Mouse (Mus musculus): ENCODE results near the gene Rnf115. TPM values are rescaled to one million over a fixed set of nuclear protein-coding genes. Genes with fewer than 3 reads are reported as not detected.

Gene Rnf115
- total and polyA plus RNA-seq, 2 experiments from 2014 or later: 52.6 to 63.6 TPM

DNA sequence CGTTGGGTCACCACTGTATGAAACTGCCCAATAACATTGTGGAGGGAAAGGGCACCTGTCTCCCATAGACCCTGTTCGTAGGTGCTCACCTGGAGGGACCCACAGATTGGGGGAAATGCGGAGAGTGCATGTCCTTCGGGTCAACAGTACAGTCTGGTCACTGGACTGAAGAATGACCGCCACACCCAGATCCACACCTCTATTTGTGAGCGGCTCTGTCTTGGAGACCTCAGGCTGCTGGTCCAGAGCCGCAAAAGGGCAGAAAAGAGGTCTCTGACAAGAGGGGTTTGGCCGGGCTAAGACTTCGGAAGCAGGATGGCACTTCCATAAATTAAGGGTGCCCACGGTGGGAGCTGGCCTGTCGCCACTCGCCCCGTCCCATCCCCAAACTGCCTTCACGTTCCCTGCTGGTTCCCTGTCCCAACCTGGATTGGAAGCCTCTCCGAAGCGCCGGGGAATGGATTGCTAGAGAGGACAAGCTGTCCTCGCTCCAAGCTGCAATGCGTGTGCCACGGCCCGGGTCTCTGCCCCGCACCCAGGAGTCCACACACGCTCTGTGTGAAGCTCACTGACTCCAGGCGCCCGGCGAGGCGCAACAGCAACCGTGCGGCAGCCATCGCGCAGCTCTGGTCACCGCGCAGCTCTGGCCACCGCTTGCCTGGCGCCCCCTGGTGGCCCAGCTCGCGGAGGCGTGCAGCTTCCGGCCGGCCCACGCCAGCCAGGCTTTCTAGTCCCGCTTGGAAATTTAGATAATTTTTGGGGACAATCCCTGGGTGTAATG, 19.4 kb upstream of the Rnf115 start, which contains the start of gene Nudt17:
TSS of gene Nudt17 (minus strand) at position 660 of the 781 bp plus-strand sequence.
- peaks cover 45% of the 10 kb centered on the region for H3K36me3 ChIP-seq (ENCODE audit: insufficient read depth)
- no peaks in the 10 kb centered on the region for H3K27me3 ChIP-seq (ENCODE audit: insufficient read depth, low read length)
- peak; percentile 95 for TF ChIP-seq CTCF (IDR thresholded peaks at IDR 0.05; ENCODE audit: low read depth)
- H3K4me3 ChIP-seq (ENCODE audit: low read depth, low read length): peak within 1 kb of the TSS; percentile 42
- peak within 1 kb of the TSS; percentile 51 for H3K9ac ChIP-seq
- H3K4me2 ChIP-seq (ENCODE audit: low read depth): peak within 1 kb of the TSS; percentile 85
- DNase-seq (peak; percentile 85), ATAC-seq (peak; percentile 92)
- WGBS: 7% methylated on average over 42 of the region's 42 CpGs
- no peaks in the 10 kb centered on the region for H3K9me3 ChIP-seq (ENCODE audit: low read length)
- H3K4me1 ChIP-seq (ENCODE audit: insufficient read depth): no peaks in the 10 kb centered on the region
- H3K27ac ChIP-seq (ENCODE audit: low read depth, low read length): no peak within 1 kb of the TSS

DNA sequence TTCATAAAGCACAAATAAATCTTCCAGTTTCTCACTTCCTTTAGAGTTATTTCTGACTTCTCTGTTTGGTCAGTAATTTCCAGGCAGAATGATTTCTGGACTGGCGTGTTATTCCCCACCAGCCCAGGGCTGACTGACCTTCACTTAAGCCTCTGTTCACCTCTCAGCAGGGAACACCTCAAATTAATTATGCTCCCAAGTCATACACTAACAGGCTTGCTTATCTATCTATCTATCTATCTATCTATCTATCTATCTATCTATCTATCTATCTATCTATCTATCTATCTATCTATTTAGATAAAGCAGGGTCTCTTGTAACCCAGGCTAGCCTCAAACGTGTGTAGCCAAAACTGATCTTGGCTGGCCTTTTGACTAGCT, 18.8 kb upstream of the Rnf115 start:
- H3K4me3 ChIP-seq (ENCODE audit: low read depth, low read length): peak overlapping the region; percentile 42
- H3K4me1 ChIP-seq (ENCODE audit: insufficient read depth): no peaks in the 10 kb centered on the region
- DNase-seq (no peak), ATAC-seq (no peak)
- no peaks in the 10 kb centered on the region for H3K9me3 ChIP-seq (ENCODE audit: low read length)
- peaks cover 46% of the 10 kb centered on the region for H3K36me3 ChIP-seq (ENCODE audit: insufficient read depth)
- no peaks in the 10 kb centered on the region for H3K27me3 ChIP-seq (ENCODE audit: insufficient read depth, low read length)
- no peak for TF ChIP-seq CTCF (IDR thresholded peaks at IDR 0.05; ENCODE audit: low read depth)
- H3K27ac ChIP-seq (ENCODE audit: low read depth, low read length): no peak overlapping the region
- 49% methylated on average over 2 of the region's 2 CpGs for WGBS
- peak overlapping the region; percentile 85 for H3K4me2 ChIP-seq (ENCODE audit: low read depth)
- peak overlapping the region; percentile 51 for H3K9ac ChIP-seq

DNA sequence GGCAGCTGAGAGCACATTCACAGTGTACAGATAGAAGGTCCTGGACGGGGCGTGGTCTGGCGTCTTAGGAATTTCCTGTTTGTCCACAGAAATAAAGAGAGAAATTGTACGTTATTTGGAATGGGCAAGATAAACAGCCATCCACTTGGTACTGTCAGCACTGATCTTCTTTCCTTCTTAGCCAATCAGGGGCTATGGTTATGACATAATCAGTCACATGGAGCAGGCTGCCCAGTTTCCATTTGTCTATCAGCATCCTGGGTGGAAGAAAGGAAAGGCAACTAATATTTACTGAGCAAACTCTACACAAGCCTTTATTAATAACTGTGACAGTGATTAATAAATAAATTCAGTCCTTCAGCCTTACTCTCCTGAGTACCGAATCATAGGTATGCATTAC, 13.2 kb upstream of the Rnf115 start:
- no peak for ATAC-seq
- 95% methylated on average over 5 of the region's 5 CpGs for WGBS
- TF ChIP-seq CTCF (IDR thresholded peaks at IDR 0.05; ENCODE audit: low read depth): no peak
- H3K27ac ChIP-seq (ENCODE audit: low read depth, low read length): no peak overlapping the region
- no peaks in the 10 kb centered on the region for H3K9me3 ChIP-seq (ENCODE audit: low read length)
- no peak overlapping the region for H3K4me3 ChIP-seq (ENCODE audit: low read depth, low read length)
- no peaks in the 10 kb centered on the region for H3K27me3 ChIP-seq (ENCODE audit: insufficient read depth, low read length)
- no peaks in the 10 kb centered on the region for H3K4me1 ChIP-seq (ENCODE audit: insufficient read depth)
- H3K4me2 ChIP-seq (ENCODE audit: low read depth): no peak overlapping the region
- DNase-seq: no peak
- no peak overlapping the region for H3K9ac ChIP-seq
- H3K36me3 ChIP-seq (ENCODE audit: insufficient read depth): peaks cover 62% of the 10 kb centered on the region

DNA sequence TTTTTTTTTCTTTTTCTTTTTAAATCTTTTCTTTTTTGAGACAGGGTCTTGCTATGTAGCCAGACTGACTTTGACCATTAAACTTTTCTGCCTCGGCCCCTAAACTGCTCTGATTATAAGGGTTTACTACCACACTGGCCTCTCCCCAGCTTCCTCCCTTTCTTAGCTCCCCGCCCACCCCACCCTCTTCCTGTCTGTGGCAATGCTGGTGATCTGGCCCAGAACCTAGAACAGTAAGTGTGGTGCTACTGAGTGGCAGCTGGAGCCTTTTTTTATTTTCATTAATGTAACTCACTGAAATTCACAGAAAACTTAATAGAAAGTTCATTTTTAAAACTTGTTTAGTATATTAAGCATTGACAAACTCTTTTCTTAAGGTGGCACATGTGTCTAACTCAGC, 11.6 kb upstream of the Rnf115 start:
- Histone ChIP-seq H3K9ac (no peak overlapping the region), H3K36me3 (ENCODE audit: insufficient read depth) (peaks cover 64% of the 10 kb centered on the region), H3K27ac (ENCODE audit: low read depth, low read length) (no peak overlapping the region), H3K9me3 (ENCODE audit: low read length) (no peaks in the 10 kb centered on the region), H3K4me1 (ENCODE audit: insufficient read depth) (no peaks in the 10 kb centered on the region), H3K4me2 (ENCODE audit: low read depth) (no peak overlapping the region), H3K4me3 (ENCODE audit: low read depth, low read length) (no peak overlapping the region), H3K27me3 (ENCODE audit: insufficient read depth, low read length) (no peaks in the 10 kb centered on the region)
- ATAC-seq (no peak), DNase-seq (no peak)
- no peak for TF ChIP-seq CTCF (IDR thresholded peaks at IDR 0.05; ENCODE audit: low read depth)
- 86% methylated on average over 2 of the region's 2 CpGs for WGBS

DNA sequence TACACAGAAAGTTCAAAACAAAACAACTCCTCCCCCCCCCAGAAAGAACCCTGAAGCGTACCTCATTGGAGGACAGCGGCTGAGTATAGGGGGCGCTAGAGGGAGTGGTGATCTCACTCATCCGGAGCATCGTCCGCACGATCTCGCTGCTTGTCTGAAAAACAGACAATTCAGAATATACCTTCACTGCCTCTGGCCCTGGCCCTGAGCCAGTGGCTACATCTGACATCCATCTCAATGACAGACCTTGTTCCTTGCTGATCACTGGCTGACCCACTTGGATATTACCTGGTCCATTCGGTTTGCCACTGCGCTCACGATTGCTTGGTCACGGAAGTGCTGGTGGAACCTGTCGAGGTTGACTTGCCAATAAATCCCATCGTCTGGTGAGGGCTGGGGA, 8.3 kb upstream of the Rnf115 start:
- Histone ChIP-seq H3K27ac (ENCODE audit: low read depth, low read length) (no peak overlapping the region), H3K4me2 (ENCODE audit: low read depth) (no peak overlapping the region), H3K9me3 (ENCODE audit: low read length) (no peaks in the 10 kb centered on the region), H3K27me3 (ENCODE audit: insufficient read depth, low read length) (no peaks in the 10 kb centered on the region), H3K4me1 (ENCODE audit: insufficient read depth) (no peaks in the 10 kb centered on the region), H3K36me3 (ENCODE audit: insufficient read depth) (peaks cover 52% of the 10 kb centered on the region), H3K9ac (no peak overlapping the region), H3K4me3 (ENCODE audit: low read depth, low read length) (no peak overlapping the region)
- ATAC-seq (peak; percentile 50; the same call in 1 of the 2 replicates), DNase-seq (peak; percentile 38)
- 30% methylated on average over 14 of the region's 14 CpGs for WGBS
- TF ChIP-seq CTCF (IDR thresholded peaks at IDR 0.05; ENCODE audit: low read depth): peak; percentile 49; the same call in 1 of the 2 replicates

DNA sequence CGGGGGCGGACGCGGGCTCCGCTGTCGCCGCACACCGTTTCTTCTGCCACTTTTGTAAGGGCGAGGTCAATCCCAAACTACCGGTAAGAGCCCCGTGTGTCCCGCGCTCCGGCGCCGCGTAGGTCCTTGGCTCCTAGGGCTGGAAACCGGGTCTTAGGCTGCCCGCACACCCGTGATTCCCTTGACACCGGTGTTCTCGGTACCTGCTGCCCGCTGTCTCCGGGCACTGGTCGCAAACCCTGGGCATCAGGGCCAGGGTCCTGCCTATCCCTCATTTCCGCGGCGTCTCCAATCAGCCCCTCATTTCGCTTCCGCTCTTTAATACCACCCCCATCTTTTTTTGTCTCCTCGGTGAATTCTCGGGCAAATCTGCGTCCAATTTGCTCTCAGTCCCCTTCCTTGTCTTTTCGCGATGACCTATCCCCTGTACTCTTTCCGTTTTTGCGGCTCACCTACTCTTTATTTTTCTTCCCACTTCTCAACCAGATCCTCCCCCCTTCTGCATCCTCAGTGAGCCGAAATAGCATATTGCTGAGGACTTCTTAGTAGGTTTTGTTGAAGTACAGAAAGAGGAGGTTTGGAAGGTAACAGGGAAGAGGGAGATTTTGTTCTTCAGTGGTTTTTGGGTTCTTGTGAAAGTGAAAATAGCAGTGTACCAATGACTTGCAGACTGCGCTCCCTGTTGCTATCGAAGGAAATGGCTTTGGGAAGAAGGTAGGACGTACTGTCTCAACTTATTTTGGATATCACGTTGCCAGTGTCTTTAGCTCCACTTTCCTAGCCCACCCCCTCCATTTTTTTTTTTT, 567 bp downstream of the Rnf115 start:
- WGBS: 3% methylated on average over 41 of the region's 42 CpGs
- peaks cover 11% of the 10 kb centered on the region; the same call in 1 of the 2 replicates for H3K4me1 ChIP-seq (ENCODE audit: insufficient read depth)
- 0 out of 2 replicates have a peak, but pooled peaks cover 7% of the 10 kb centered on the region for H3K36me3 ChIP-seq (ENCODE audit: insufficient read depth)
- peak overlapping the region; percentile 79 for H3K27ac ChIP-seq (ENCODE audit: low read depth, low read length)
- no peaks in the 10 kb centered on the region for H3K9me3 ChIP-seq (ENCODE audit: low read length)
- H3K27me3 ChIP-seq (ENCODE audit: insufficient read depth, low read length): no peaks in the 10 kb centered on the region
- DNase-seq (peak; percentile 35), ATAC-seq (no peak; the same call in none of the 2 replicates)
- TF ChIP-seq CTCF (IDR thresholded peaks at IDR 0.05; ENCODE audit: low read depth): no peak
- peak overlapping the region; percentile 70 for H3K9ac ChIP-seq
- H3K4me2 ChIP-seq (ENCODE audit: low read depth): peak overlapping the region; percentile 64
- H3K4me3 ChIP-seq (ENCODE audit: low read depth, low read length): peak overlapping the region; percentile 56

Data from forebrain, postnatal 0 days (tissue).